Mouse (Mus musculus): ENCODE data around the gene Dnase1l2. TPM values are rescaled to one million over a fixed set of nuclear protein-coding genes. Genes with fewer than 3 reads are reported as not detected.
A peak's percentile ranks its signal among the peaks of the same experiment; 100 is the strongest.
"Not testable (repeated sequence)": the region's sequence is repeated elsewhere in the genome, so short reads cannot be mapped to it uniquely, and the experiment has no call there.

Gene Dnase1l2
- polyA plus RNA-seq, 1 experiment, result 20.7 TPM

GRCm38 (mm10) chr17:24442107-24442506 is 798 bp downstream of the Dnase1l2 start:
- H3K4me3 ChIP-seq (ENCODE audit: insufficient read depth, low read length), result no peak overlapping the region
- no peak overlapping the region for H3K27ac ChIP-seq (ENCODE audit: insufficient read depth, low read length)
- no peak for TF ChIP-seq POLR2A (IDR thresholded peaks at IDR 0.05; ENCODE audit: extremely low read depth, insufficient read depth, low read length)
- TF ChIP-seq CTCF (IDR thresholded peaks at IDR 0.05; ENCODE audit: extremely low read depth, insufficient read depth, low read length), result no peak
- H3K4me1 ChIP-seq (ENCODE audit: control insufficient read depth, insufficient read depth, low read length), result no peaks in the 10 kb centered on the region

- no peak overlapping the region for H3K4me3 ChIP-seq (ENCODE audit: insufficient read depth, low read length)
- H3K27ac ChIP-seq (ENCODE audit: insufficient read depth, low read length), result no peak overlapping the region
- H3K4me1 ChIP-seq (ENCODE audit: control insufficient read depth, insufficient read depth, low read length), result no peaks in the 10 kb centered on the region
- TF ChIP-seq POLR2A (IDR thresholded peaks at IDR 0.05; ENCODE audit: extremely low read depth, insufficient read depth, low read length) (no peak), CTCF (IDR thresholded peaks at IDR 0.05; ENCODE audit: extremely low read depth, insufficient read depth, low read length) (0 out of 2 replicates have a peak, but pooled peaks have one; percentile 16)
Measured at GRCm38 (mm10) chr17:24441148-24441547, 1.8 kb downstream of the Dnase1l2 start.

GRCm38 (mm10) chr17:24440377-24440776 is 2.5 kb downstream of the Dnase1l2 start:
- no peaks in the 10 kb centered on the region for H3K4me1 ChIP-seq (ENCODE audit: control insufficient read depth, insufficient read depth, low read length)
- TF ChIP-seq POLR2A (IDR thresholded peaks at IDR 0.05; ENCODE audit: extremely low read depth, insufficient read depth, low read length), result no peak
- no peak for TF ChIP-seq CTCF (IDR thresholded peaks at IDR 0.05; ENCODE audit: extremely low read depth, insufficient read depth, low read length)

GRCm38 (mm10) chr17:24437016-24437415 is 5.9 kb downstream of the Dnase1l2 start:
- H3K4me1 ChIP-seq (ENCODE audit: control insufficient read depth, insufficient read depth, low read length), result no peaks in the 10 kb centered on the region
- peak; percentile 55 for TF ChIP-seq CTCF (IDR thresholded peaks at IDR 0.05; ENCODE audit: extremely low read depth, insufficient read depth, low read length)
- TF ChIP-seq POLR2A (IDR thresholded peaks at IDR 0.05; ENCODE audit: extremely low read depth, insufficient read depth, low read length), result no peak
- H3K4me3 ChIP-seq (ENCODE audit: insufficient read depth, low read length), result no peak overlapping the region
- no peak overlapping the region for H3K27ac ChIP-seq (ENCODE audit: insufficient read depth, low read length)

More at GRCm38 (mm10) chr17:24440377-24440776, 2.5 kb downstream of the Dnase1l2 start:
- H3K27ac ChIP-seq (ENCODE audit: insufficient read depth, low read length), result no peak overlapping the region
- H3K4me3 ChIP-seq (ENCODE audit: insufficient read depth, low read length), result no peak overlapping the region

- Histone ChIP-seq H3K4me3 (ENCODE audit: insufficient read depth, low read length) (no peak overlapping the region), H3K27ac (ENCODE audit: insufficient read depth, low read length) (peak overlapping the region; percentile 52; the same call in 1 of the 2 replicates), H3K4me1 (ENCODE audit: control insufficient read depth, insufficient read depth, low read length) (no peaks in the 10 kb centered on the region)
- no peak for TF ChIP-seq CTCF (IDR thresholded peaks at IDR 0.05; ENCODE audit: extremely low read depth, insufficient read depth, low read length)
- peak; percentile 28; the same call in 1 of the 2 replicates for TF ChIP-seq POLR2A (IDR thresholded peaks at IDR 0.05; ENCODE audit: extremely low read depth, insufficient read depth, low read length)
Measured at GRCm38 (mm10) chr17:24429201-24429983, 13.5 kb downstream of the Dnase1l2 start.

GRCm38 (mm10) chr17:24427170-24427557 is 15.7 kb downstream of the Dnase1l2 start:
- Histone ChIP-seq H3K4me1 (ENCODE audit: control insufficient read depth, insufficient read depth, low read length) (no peaks in the 10 kb centered on the region), H3K27ac (ENCODE audit: insufficient read depth, low read length) (no peak overlapping the region), H3K4me3 (ENCODE audit: insufficient read depth, low read length) (peak overlapping the region; percentile 49)
- TF ChIP-seq POLR2A (IDR thresholded peaks at IDR 0.05; ENCODE audit: extremely low read depth, insufficient read depth, low read length) (no peak), CTCF (IDR thresholded peaks at IDR 0.05; ENCODE audit: extremely low read depth, insufficient read depth, low read length) (no peak)

GRCm38 (mm10) chr17:24426471-24427169 is 16.3 kb downstream of the Dnase1l2 start, which contains the start of gene Eci1:
Gene Eci1 (plus strand): TSS chr17:24426641.
- TF ChIP-seq CTCF (IDR thresholded peaks at IDR 0.05; ENCODE audit: extremely low read depth, insufficient read depth, low read length) (no peak), POLR2A (IDR thresholded peaks at IDR 0.05; ENCODE audit: extremely low read depth, insufficient read depth, low read length) (peak; percentile 59; the same call in 1 of the 2 replicates)
- Histone ChIP-seq H3K4me3 (ENCODE audit: insufficient read depth, low read length) (peak within 1 kb of the TSS; percentile 49), H3K4me1 (ENCODE audit: control insufficient read depth, insufficient read depth, low read length) (no peaks in the 10 kb centered on the region), H3K27ac (ENCODE audit: insufficient read depth, low read length) (peak within 1 kb of the TSS; percentile 90)

- TF ChIP-seq CTCF (IDR thresholded peaks at IDR 0.05; ENCODE audit: extremely low read depth, insufficient read depth, low read length) (no peak), POLR2A (IDR thresholded peaks at IDR 0.05; ENCODE audit: extremely low read depth, insufficient read depth, low read length) (no peak)
- H3K4me1 ChIP-seq (ENCODE audit: control insufficient read depth, insufficient read depth, low read length), result no peaks in the 10 kb centered on the region
- peak overlapping the region; percentile 49; the same call in 1 of the 2 replicates for H3K4me3 ChIP-seq (ENCODE audit: insufficient read depth, low read length)
- no peak overlapping the region for H3K27ac ChIP-seq (ENCODE audit: insufficient read depth, low read length)
Measured at GRCm38 (mm10) chr17:24425905-24426304, 17.0 kb downstream of the Dnase1l2 start.

GRCm38 (mm10) chr17:24425326-24425725 is 17.6 kb downstream of the Dnase1l2 start:
- not testable (repeated sequence) for H3K27ac ChIP-seq (ENCODE audit: insufficient read depth, low read length); H3K4me3 ChIP-seq (ENCODE audit: insufficient read depth, low read length); H3K4me1 ChIP-seq (ENCODE audit: control insufficient read depth, insufficient read depth, low read length)
